Mouse (Mus musculus) hindbrain, embryonic 13.5 days (tissue): ENCODE results near the gene 4930572O03Rik. TPM values are rescaled to one million over a fixed set of nuclear protein-coding genes. Genes with fewer than 3 reads are reported as not detected.
"Not testable (repeated sequence)": the region's sequence is repeated elsewhere in the genome, so short reads cannot be mapped to it uniquely, and the experiment has no call there.

ENCODE experiments used
- ATAC-seq: fragments of 200-750 bp; cut with Nextera tagmentation; 2 replicates; pipeline ENCODE4 v1.8.0; 2017; ENCODE audit warnings: moderate TSS enrichment; ENCODE audit not compliant: low FRiP score
- H3K27ac ChIP-seq: fragments of 300-500 bp; sonication (generic); 2 replicates; pipeline ENCODE4 v1.5.1; 2015; ENCODE audit warnings: inconsistent platforms, mild to moderate bottlenecking, moderate library complexity
- H3K27me3 ChIP-seq: fragments of 300-500 bp; sonication (generic); 2 replicates; pipeline ENCODE4 v1.6.1; 2015; ENCODE audit warnings: mild to moderate bottlenecking, inconsistent platforms
- H3K36me3 ChIP-seq: fragments of 300-500 bp; sonication (generic); 2 replicates; pipeline ENCODE4 v1.6.1; 2015; ENCODE audit warnings: mild to moderate bottlenecking, inconsistent platforms
- H3K4me1 ChIP-seq: fragments of 300-500 bp; sonication (generic); replicated peaks from 2 replicates; pipeline ENCODE4 v1.6.1; 2015; ENCODE audit warnings: inconsistent platforms
- H3K4me2 ChIP-seq: fragments of 300-500 bp; sonication (generic); 2 replicates; pipeline ENCODE4 v1.6.1; 2015; ENCODE audit warnings: inconsistent platforms, mild to moderate bottlenecking, moderate library complexity
- H3K4me3 ChIP-seq: fragments of 300-500 bp; sonication (generic); 2 replicates; pipeline ENCODE4 v1.5.1; 2015; ENCODE audit warnings: mild to moderate bottlenecking, inconsistent platforms
- H3K9ac ChIP-seq: fragments of 300-500 bp; sonication (generic); 2 replicates; pipeline ENCODE4 v1.6.1; 2015; ENCODE audit warnings: mild to moderate bottlenecking, inconsistent platforms
- H3K9me3 ChIP-seq: fragments of 300-500 bp; sonication (generic); 2 replicates; pipeline ENCODE4 v1.6.1; 2016; ENCODE audit warnings: inconsistent platforms
- WGBS: fragments of 180-500 bp; shearing (Covaris S2); methylation state at CpG from one replicate; pipeline ENCODE4 v1.1.7; 2015; 5-methylcytosine and 5-hydroxymethylcytosine counted together
- polyA plus RNA-seq: library from polyadenylated mRNA; unstranded; fragments of >200 nt; fragmentation: Nextera tagmentation; extraction: Ambion mirVana; gene quantifications from 2 replicates; pipeline ENCODE4 v1.2.1, GENCODE M21; 2015

The 4930572O03Rik gene
- polyA plus RNA-seq, 1 experiment from 2014 or later: not detected

DNA sequence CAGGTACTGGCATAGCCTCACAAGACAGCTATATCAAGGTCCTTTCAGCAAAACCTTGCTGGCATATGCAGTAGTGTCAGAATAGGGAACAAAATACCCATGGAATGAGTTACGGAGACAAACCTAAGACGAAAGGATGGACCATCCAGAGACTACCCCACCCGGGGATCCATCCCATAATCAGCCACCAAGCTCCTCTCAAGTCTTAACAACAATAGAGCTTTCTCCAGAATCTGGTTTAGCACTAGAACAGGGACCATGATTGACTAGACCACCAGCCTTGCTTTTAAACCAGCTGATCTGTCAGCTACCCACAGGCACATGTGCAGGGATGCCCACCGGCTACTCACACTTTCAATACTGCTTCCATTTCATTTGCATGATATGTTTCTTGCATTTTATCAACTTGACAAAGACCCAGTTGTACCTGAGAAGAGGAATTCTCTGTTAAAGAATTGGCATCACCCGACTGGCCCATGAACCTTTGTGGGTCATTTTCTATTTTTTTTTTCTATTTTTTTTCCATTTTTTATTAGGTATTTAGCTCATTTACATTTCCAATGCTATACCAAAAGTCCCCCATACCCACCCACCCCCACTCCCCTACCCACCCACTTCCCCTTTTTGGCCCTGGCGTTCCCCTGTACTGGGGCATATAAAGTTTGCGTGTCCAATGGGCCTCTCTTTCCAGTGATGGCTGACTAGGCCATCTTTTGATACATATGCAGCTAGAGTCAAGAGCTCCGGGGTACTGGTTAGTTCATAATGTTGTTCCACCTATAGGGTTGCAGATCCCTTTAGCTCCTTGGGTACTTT, 17.8 kb upstream of the 4930572O03Rik start:
- not testable (repeated sequence) for H3K9ac ChIP-seq, H3K4me1 ChIP-seq, H3K4me2 ChIP-seq, H3K27me3 ChIP-seq, H3K27ac ChIP-seq, H3K4me3 ChIP-seq, H3K36me3 ChIP-seq
- peaks cover 22% of the 10 kb centered on the region for H3K9me3 ChIP-seq
- peak; percentile 73 for ATAC-seq
- whole genome bisulfite sequencing: 91% methylated on average over 5 of the region's 8 CpGs

DNA sequence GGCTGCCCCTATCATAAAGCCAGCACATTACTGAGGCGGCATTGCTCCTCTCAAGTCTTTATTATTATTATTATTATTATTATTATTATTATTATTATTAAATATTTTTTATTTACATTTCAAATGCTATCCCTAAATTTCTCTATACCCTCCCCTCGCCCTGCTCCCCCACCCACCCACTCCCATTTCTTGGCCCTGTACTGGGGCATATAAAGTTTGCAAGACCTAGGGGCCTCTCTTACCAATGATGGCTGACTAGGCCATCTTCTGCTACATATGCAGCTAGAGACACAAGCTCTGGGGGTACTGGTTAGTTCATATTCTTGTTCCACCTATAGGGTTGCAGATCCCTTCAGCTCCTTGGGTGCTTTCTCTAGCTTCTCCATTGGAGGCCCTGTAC, 17.1 kb upstream of the 4930572O03Rik start:
- peaks cover 18% of the 10 kb centered on the region for H3K9me3 ChIP-seq
- not testable (repeated sequence) for H3K27me3 ChIP-seq, H3K9ac ChIP-seq, H3K4me3 ChIP-seq, H3K36me3 ChIP-seq, H3K27ac ChIP-seq, ATAC-seq, H3K4me2 ChIP-seq, H3K4me1 ChIP-seq
- 77% methylated on average over 2 of the region's 2 CpGs for WGBS

DNA sequence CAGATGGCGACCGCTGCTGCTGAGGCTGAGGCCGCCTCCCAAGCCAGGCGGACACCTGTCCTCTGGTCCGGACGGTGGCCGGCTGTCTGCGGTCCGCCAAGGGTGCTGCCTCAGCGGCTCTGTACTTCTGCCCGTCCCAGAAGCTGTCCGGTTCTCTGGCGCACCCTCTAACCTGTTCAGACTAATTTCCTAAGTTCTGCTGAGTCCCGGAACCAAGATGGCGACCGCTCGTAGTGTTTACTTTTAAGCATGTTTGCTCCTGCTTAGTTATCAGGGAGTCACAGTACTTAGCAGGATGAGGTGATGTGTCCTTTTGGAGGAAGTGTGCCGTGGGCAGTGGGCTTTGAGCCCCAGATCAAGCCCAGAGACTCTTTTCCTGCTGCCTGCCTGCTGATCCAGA, 13.9 kb upstream of the 4930572O03Rik start:
- H3K4me1 ChIP-seq, H3K36me3 ChIP-seq, H3K27me3 ChIP-seq, H3K9ac ChIP-seq, H3K27ac ChIP-seq, H3K4me3 ChIP-seq, H3K4me2 ChIP-seq: not testable (repeated sequence)
- WGBS: 91% methylated on average over 17 of the region's 18 CpGs
- peaks cover 14% of the 10 kb centered on the region for H3K9me3 ChIP-seq
- peak; percentile 24; the same call in 1 of the 2 replicates for ATAC-seq

DNA sequence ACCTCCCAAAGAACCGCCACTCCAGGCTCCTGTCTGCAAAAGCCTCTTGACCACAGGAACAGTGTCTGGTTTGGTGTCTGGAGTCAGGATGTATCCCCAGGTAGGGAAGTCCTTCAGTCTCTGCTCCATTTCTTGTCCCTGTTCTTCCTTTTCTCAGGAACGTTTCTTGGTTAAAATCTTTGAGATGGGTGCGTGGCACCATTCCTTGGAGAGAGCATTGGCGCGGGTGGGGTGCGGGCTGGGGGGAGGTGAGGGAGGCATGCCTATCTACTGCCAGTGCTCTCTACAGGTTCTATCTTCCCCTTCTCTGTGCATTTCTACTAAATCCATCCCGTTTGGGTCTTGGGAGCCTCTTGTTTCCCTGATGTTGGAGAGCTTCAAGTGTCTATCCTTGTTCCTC, 7.0 kb upstream of the 4930572O03Rik start:
- not testable (repeated sequence) for ATAC-seq, H3K9me3 ChIP-seq, H3K4me3 ChIP-seq, H3K9ac ChIP-seq, H3K36me3 ChIP-seq, H3K27me3 ChIP-seq, H3K27ac ChIP-seq, H3K4me2 ChIP-seq, H3K4me1 ChIP-seq
- WGBS: 73% methylated on average over 7 of the region's 7 CpGs

DNA sequence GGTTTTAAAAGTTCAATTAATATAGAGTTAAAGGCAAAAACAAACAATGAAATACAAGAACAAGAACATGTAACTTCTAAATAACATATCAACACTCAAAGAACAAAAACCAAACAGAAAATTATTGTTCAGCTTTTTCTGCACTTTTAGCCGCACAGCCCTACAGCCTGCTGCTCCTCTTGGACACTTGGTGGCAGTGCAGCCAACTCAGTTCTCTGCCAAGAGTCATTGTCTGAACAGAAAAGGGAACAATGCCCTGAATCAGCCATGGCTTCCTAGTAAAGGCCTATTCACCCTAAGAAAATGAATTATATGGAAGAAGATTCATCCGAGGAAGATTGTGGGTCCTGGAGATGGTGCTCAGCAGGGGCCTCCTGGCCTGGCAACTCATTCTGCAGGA, 4.5 kb downstream of the 4930572O03Rik start:
- WGBS: 68% methylated on average over 2 of the region's 2 CpGs
- H3K9ac ChIP-seq, H3K36me3 ChIP-seq, H3K27me3 ChIP-seq, H3K27ac ChIP-seq, H3K4me1 ChIP-seq, H3K9me3 ChIP-seq, H3K4me2 ChIP-seq, ATAC-seq, H3K4me3 ChIP-seq: not testable (repeated sequence)

DNA sequence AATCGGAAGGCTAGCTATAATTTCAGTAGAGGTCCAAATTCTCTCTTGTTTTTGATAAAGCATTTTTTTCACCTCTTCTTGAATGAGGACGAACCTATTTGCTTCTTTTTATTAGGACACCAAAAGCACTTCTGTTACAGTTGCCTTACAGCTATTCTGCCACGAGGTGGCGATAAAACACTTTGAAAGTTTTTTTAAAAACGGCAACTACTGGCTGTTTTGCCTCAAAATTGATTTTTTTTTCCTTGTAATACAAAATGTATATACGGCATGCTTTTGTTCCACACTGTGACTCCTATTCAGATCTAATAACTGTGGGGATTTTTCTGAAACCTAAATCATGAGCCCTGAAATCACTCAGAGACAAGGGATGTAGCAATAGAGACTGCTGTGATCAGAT, 11.2 kb downstream of the 4930572O03Rik start:
- H3K27ac ChIP-seq, H3K9ac ChIP-seq, ATAC-seq, H3K9me3 ChIP-seq, H3K4me2 ChIP-seq, H3K4me1 ChIP-seq, H3K36me3 ChIP-seq, H3K4me3 ChIP-seq, H3K27me3 ChIP-seq: not testable (repeated sequence)
- 27% methylated on average over 6 of the region's 6 CpGs for WGBS

DNA sequence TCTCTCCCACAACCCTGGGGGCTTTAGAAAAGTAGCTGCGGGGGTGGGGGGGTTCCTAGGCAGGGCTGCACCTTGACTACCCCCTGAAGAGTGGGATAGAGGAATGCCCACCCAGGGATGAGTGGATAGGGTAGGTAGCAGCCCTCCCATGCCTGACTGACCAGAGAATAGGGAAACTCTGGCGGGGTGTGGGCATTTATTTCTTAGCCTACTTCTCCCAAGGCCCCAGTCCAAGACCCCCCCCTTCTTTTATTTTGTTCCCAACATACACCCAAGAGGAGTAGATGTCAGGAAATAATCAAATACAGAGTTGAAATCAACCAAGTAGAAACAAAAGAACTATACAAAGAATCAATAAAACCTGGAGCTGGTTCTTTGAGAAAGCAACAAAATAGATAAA, 19.2 kb downstream of the 4930572O03Rik start:
- H3K36me3 ChIP-seq, ATAC-seq, H3K4me1 ChIP-seq, H3K27ac ChIP-seq, H3K4me2 ChIP-seq, H3K4me3 ChIP-seq, H3K9ac ChIP-seq, H3K27me3 ChIP-seq: not testable (repeated sequence)
- peaks cover 14% of the 10 kb centered on the region for H3K9me3 ChIP-seq
- 74% methylated on average over 2 of the region's 2 CpGs for WGBS

DNA sequence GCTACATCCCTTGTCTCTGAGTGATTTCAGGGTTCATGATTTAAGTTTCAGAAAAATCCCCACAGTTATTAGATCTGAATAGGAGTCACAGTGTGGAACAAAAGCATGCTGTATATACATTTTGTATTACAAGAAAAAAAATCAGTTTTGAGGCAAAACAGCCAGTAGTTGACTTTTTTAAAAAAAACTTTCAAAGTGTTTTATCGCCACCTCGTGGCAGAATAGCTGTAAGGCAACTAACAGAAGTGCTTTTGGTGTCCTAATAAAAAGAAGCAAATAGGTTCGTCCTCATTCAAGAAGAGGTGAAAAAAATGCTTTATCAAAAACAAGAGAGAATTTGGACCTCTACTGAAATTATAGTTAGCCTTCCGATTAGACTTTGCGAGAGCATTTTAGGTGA, 26.8 kb downstream of the 4930572O03Rik start:
- H3K4me3 ChIP-seq, ATAC-seq, H3K4me1 ChIP-seq, H3K36me3 ChIP-seq, H3K4me2 ChIP-seq, H3K9ac ChIP-seq, H3K27ac ChIP-seq, H3K27me3 ChIP-seq: not testable (repeated sequence)
- WGBS: 32% methylated on average over 5 of the region's 5 CpGs
- peaks cover 14% of the 10 kb centered on the region for H3K9me3 ChIP-seq

DNA sequence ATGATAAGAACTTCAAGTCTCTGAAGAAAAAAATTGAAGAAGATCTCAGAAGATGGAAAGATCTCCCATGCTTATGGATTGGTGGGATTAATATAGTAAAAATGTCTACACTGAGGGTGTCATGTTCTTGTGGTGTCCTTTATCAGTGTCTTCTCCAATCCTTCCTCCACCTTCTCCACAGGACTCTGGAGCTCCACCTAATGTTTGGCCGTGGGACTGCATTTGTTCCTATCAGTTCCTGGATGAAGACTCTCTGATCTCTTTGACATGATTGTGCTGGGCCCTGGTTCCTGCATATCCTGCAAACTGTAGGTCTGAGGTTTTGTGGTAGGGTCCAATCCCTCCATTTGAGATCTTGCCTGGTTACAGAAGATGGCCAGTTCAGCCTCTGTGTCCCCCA, 28.7 kb downstream of the 4930572O03Rik start:
- not testable (repeated sequence) for H3K27me3 ChIP-seq, H3K4me3 ChIP-seq, H3K36me3 ChIP-seq, H3K4me2 ChIP-seq, ATAC-seq, H3K9ac ChIP-seq, H3K4me1 ChIP-seq, H3K9me3 ChIP-seq, H3K27ac ChIP-seq
- 33% methylated on average over 1 of the region's 1 CpGs for WGBS

DNA sequence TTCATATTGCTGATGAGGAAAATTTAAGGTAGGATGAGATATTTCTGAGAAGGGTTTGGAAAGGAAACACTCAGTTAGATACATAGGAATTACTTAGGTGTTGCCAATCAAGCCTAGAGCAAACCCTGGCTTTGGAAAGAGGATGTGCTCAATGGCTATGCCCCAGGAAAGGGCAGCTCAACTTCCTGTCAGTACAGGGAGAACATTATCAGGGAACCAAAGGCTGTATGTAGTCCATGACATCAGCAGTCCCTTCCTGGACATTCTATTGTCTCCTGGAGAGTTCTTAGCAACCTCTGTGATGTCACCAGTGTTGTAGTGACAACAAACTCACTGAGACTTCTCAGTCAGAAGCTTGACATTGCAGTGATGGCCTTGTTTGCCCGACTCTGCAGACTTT, 38.1 kb downstream of the 4930572O03Rik start, which contains the start of gene Speer4d:
Gene Speer4d, plus strand, starts transcription at position 301 of the 400 bp plus-strand sequence.
- not testable (repeated sequence) for H3K9ac ChIP-seq, H3K4me1 ChIP-seq, H3K4me2 ChIP-seq, H3K4me3 ChIP-seq, ATAC-seq, H3K27ac ChIP-seq, H3K36me3 ChIP-seq, H3K27me3 ChIP-seq
- peaks cover 11% of the 10 kb centered on the region; the same call in 1 of the 2 replicates for H3K9me3 ChIP-seq
- WGBS: 67% methylated on average over 1 of the region's 1 CpGs

DNA sequence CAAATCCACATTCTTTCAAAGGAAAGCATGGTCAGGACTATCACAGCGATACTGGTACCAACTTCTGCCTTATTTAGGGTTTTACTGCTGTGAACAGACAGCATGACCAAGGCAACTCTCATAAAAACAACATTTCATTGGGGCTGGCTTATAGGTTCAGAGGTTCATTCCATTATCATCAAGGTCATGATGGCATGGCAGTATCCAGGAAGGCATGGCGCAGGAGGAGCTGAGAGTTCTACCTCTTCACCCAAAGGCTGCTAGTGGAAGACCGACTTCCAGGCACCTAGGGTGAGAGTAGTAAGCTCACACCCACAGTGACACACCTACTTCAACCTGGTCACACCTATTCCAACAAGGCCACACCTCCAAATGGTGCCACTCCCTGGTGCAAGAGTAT, 40.7 kb downstream of the 4930572O03Rik start:
- ATAC-seq, H3K36me3 ChIP-seq, H3K4me2 ChIP-seq, H3K4me1 ChIP-seq, H3K27ac ChIP-seq, H3K9ac ChIP-seq, H3K4me3 ChIP-seq, H3K27me3 ChIP-seq: not testable (repeated sequence)
- 82% methylated on average over 3 of the region's 3 CpGs for WGBS
- H3K9me3 ChIP-seq: peaks cover 11% of the 10 kb centered on the region; the same call in 1 of the 2 replicates

DNA sequence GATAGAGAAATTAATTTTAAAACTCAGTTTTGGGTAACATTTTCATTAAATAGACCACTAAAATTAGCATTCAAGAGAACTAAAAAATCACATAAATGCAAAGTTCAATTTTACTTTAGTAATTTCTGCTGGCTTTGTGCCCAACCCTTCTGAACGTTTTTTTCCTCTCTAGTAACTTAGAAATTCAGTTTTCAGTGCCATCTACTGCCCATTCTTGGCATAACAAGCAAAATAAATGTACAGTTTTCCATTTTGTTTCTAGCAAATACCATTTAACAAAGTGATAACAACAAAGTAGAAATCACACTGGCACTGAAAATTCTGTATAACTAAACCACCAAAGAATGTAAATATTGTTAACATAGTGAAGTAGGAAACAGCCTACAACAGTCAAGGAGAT, 46.2 kb downstream of the 4930572O03Rik start:
- not testable (repeated sequence) for H3K9ac ChIP-seq, H3K36me3 ChIP-seq, H3K4me1 ChIP-seq, H3K4me2 ChIP-seq, H3K27ac ChIP-seq, H3K4me3 ChIP-seq, ATAC-seq, H3K9me3 ChIP-seq, H3K27me3 ChIP-seq
- WGBS: 12% methylated on average over 1 of the region's 1 CpGs

DNA sequence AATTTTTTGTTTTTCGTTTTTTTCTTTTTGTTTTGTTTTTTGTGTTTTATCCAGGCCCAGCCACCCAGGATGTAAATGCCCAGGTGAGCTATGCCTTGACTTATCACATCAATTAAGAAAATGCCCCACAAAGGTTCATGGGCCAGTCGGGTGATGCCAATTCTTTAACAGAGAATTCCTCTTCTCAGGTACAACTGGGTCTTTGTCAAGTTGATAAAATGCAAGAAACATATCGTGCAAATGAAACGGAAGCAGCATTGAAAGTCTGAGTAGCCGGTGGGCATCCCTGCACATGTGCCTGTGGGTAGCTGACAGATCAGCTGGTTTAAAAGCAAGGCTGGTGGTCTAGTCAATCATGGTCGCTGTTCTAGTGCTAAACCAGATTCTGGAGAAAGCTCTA, 50.2 kb downstream of the 4930572O03Rik start:
- H3K4me3 ChIP-seq, H3K4me1 ChIP-seq, H3K27me3 ChIP-seq, H3K9ac ChIP-seq, H3K4me2 ChIP-seq, H3K36me3 ChIP-seq, H3K27ac ChIP-seq: not testable (repeated sequence)
- 68% methylated on average over 6 of the region's 6 CpGs for WGBS
- H3K9me3 ChIP-seq: peaks cover 22% of the 10 kb centered on the region
- peak; percentile 82 for ATAC-seq
